Mouse (Mus musculus) testis, adult 2 months (tissue): Measurements from ENCODE around the gene Btbd9.

Source experiments
- CTCF ChIP-seq: fragments of 200-500 bp; IDR thresholded peaks from 2 replicates; pipeline ENCODE4 v1.5.1; 2012; ENCODE audit warnings: low read depth, mild to moderate bottlenecking, inconsistent platforms, low read length, moderate library complexity; ENCODE audit not compliant: control insufficient read depth, insufficient read depth, insufficient replicate concordance
- POLR2A ChIP-seq: fragments of 200-500 bp; IDR thresholded peaks from 2 replicates; pipeline ENCODE4 v1.6.1; 2012; ENCODE audit warnings: low read depth, mild to moderate bottlenecking, inconsistent platforms, low read length, moderate library complexity; ENCODE audit not compliant: control insufficient read depth

DNA sequence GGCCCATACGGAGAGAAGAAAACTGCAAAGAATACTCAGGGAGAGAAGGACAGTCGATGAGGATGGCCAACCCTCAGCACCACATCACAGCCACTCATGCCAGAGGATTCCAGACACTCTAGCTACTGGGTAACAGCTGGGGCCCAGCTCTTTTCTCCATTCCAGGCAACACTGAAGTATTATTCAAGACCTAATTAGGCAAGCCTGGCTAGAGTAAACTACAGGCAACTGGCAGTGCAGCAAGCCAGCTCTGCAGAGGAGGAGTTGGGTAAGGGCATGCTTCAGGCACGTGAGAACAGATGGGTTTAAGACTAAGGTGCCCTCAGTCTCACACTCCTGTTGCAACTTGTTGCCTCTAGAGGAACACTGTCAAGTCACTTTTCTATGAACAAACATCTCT lies 118.0 kb downstream of the Btbd9 start:
- TF ChIP-seq CTCF = no peak
- no peak for TF ChIP-seq POLR2A
